Mouse (Mus musculus) liver, postnatal 0 days (tissue): Measurements from ENCODE around the gene Plekhg1. TPM values are rescaled to one million over a fixed set of nuclear protein-coding genes. Genes with fewer than 3 reads are reported as not detected.

Experiments used
- ATAC-seq: fragments of 200-750 bp; cut with Nextera tagmentation; 2 replicates; pipeline ENCODE4 v1.8.0; 2017; ENCODE audit warnings: mild to moderate bottlenecking, moderate library complexity
- DNase-seq: peaks from one replicate; pipeline ENCODE4 v3.0.0-alpha.2; 2016
- H3K27ac ChIP-seq: fragments of 300-500 bp; sonication (generic); 2 replicates; pipeline ENCODE4 v1.5.1; 2014; ENCODE audit warnings: antibody characterized with exemption, moderate library complexity, mild to moderate bottlenecking, low read depth
- H3K27me3 ChIP-seq: fragments of 300-500 bp; sonication (generic); 2 replicates; pipeline ENCODE4 v1.6.1; 2014; ENCODE audit warnings: low read length, control low read depth, mixed read lengths; ENCODE audit not compliant: insufficient read depth
- H3K36me3 ChIP-seq: fragments of 300-500 bp; sonication (generic); replicated peaks from 2 replicates; pipeline ENCODE4 v1.6.1; 2014; ENCODE audit warnings: mild to moderate bottlenecking, control low read depth, low read length, moderate library complexity, mixed read lengths; ENCODE audit not compliant: insufficient read depth
- H3K4me1 ChIP-seq: fragments of 300-500 bp; sonication (generic); 2 replicates; pipeline ENCODE4 v1.6.1; 2014; ENCODE audit warnings: antibody characterized with exemption, mild to moderate bottlenecking, control low read depth; ENCODE audit not compliant: insufficient read depth
- H3K4me2 ChIP-seq: fragments of 300-500 bp; sonication (generic); 2 replicates; pipeline ENCODE4 v1.6.1; 2014; ENCODE audit warnings: low read depth, mild to moderate bottlenecking, low read length, moderate library complexity, mixed read lengths
- H3K4me3 ChIP-seq: fragments of 300-500 bp; sonication (generic); 2 replicates; pipeline ENCODE4 v1.5.1; 2014; ENCODE audit warnings: low read depth, low read length
- H3K9ac ChIP-seq: fragments of 300-500 bp; sonication (generic); replicated peaks from 2 replicates; pipeline ENCODE4 v1.6.1; 2014; ENCODE audit warnings: mild to moderate bottlenecking, moderate library complexity
- H3K9me3 ChIP-seq: fragments of 300-500 bp; sonication (generic); 2 replicates; pipeline ENCODE4 v1.6.1; 2016; ENCODE audit warnings: mild to moderate bottlenecking, control low read depth, low read length, mixed read lengths
- CTCF ChIP-seq: sonication (generic); IDR thresholded peaks from 2 replicates; pipeline ENCODE4 v1.5.1; 2016; ENCODE audit warnings: antibody characterized with exemption, low read depth
- EP300 ChIP-seq: IDR thresholded peaks from 2 replicates; pipeline ENCODE4 v1.6.1; 2016; ENCODE audit warnings: antibody characterized with exemption, low read depth, mild to moderate bottlenecking
- WGBS: fragments of 180-500 bp; shearing (Covaris S2); extraction: QIAGEN DNeasy Blood & Tissue Kit; methylation state at CpG from one replicate; pipeline ENCODE4 v1.1.7; 2014; ENCODE audit not compliant: insufficient replicate concordance; 5-methylcytosine and 5-hydroxymethylcytosine counted together
- polyA plus RNA-seq: library from polyadenylated mRNA; unstranded; fragments of >200 nt; fragmentation: Nextera tagmentation; extraction: Ambion mirVana; gene quantifications from 2 replicates; pipeline ENCODE4 v1.2.1, GENCODE M21; 2015

The Plekhg1 gene
- polyA plus RNA-seq, 1 experiment from 2014 or later: 1.7 TPM

DNA sequence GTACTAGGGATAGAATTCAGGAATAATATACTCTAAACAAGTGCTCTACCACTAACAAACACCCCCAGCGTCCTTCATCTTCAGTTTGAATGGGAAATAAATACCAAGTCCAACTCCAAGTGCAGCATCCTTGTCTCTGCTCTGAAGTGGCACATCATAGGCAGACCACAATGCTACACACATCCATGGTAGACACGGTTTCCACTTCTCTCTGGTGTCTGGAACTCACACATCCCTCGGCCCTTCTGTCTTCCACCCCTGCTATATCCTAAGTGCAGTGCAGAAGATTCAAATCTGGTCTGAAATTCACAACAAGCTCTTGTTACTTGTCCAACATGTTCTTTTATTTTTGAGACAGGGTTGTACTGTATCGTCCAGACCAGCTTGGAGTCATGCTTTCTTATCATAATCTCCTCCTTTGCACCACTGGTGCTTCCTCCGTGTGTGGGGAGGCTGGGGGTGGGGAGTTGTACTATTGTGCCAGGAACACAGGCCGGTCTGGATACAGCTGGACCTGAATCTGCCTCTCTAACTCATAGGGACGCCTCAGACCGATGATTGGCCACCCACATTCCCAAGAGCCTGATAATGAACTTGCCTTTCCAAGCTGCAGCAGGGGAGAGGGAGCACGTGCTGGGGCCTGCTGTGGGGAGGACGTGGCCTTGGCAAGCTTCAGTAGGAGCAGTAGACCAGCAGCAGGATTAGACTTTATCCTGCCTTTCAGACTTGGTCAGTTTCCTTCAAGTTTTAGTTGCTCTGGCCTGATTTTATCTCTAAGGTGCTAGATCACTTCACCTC, 70.5 kb downstream of the Plekhg1 start:
- WGBS: 46% methylated on average over 10 of the region's 10 CpGs
- no peak for DNase-seq
- no peak for TF ChIP-seq CTCF
- TF ChIP-seq EP300: no peak

GRCm38 (mm10) chr10:3818940-3819701, 79.0 kb downstream of the Plekhg1 start:
- no peak overlapping the region for H3K4me2 ChIP-seq
- peaks cover 2% of the 10 kb centered on the region; the same call in 1 of the 2 replicates for H3K4me1 ChIP-seq
- TF ChIP-seq EP300 (no peak), CTCF (no peak)
- H3K9me3 ChIP-seq: no peaks in the 10 kb centered on the region
- H3K4me3 ChIP-seq: no peak overlapping the region
- H3K27ac ChIP-seq: no peak overlapping the region
- WGBS: 53% methylated on average over 5 of the region's 5 CpGs
- no peak overlapping the region for H3K9ac ChIP-seq
- no peaks in the 10 kb centered on the region for H3K27me3 ChIP-seq
- peak; percentile 74 for ATAC-seq
- H3K36me3 ChIP-seq: no peaks in the 10 kb centered on the region
- DNase-seq: peak; percentile 55

More for the DNA sequence above, 70.5 kb downstream of the Plekhg1 start:
- Histone ChIP-seq H3K4me2 (no peak overlapping the region), H3K27me3 (no peaks in the 10 kb centered on the region), H3K9ac (no peak overlapping the region), H3K4me3 (no peak overlapping the region), H3K36me3 (no peaks in the 10 kb centered on the region), H3K27ac (no peak overlapping the region), H3K9me3 (no peaks in the 10 kb centered on the region), H3K4me1 (no peaks in the 10 kb centered on the region)
- ATAC-seq: peak; percentile 12; the same call in 1 of the 2 replicates

DNA sequence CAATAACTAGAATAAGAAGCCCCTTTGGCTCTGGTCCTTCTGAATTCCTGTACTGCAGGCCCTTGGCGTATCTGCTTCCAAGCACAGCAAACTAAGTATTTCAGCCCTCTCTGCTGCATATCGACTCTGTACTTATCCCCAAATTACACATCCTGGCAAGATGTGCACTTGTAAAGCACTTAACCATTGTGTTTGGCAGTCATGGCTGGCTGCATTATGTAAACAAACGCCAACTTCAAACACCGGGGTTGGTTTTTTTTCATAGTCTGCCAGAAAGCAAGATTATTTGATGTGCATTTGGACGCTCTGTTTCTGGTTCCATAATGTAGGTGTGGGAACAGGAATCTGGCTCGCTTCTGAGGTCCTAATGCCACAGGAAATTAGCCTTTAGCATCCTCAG, 83.7 kb downstream of the Plekhg1 start:
- H3K4me2 ChIP-seq: no peak overlapping the region
- WGBS: 67% methylated on average over 6 of the region's 6 CpGs
- 0 out of 2 replicates have a peak, but pooled peaks cover 2% of the 10 kb centered on the region for H3K36me3 ChIP-seq
- no peaks in the 10 kb centered on the region for H3K9me3 ChIP-seq
- no peak for DNase-seq
- no peak overlapping the region for H3K9ac ChIP-seq
- H3K27ac ChIP-seq: no peak overlapping the region
- H3K4me1 ChIP-seq: 0 out of 2 replicates have a peak, but pooled peaks cover 2% of the 10 kb centered on the region
- H3K4me3 ChIP-seq: no peak overlapping the region
- ATAC-seq: no peak
- H3K27me3 ChIP-seq: no peaks in the 10 kb centered on the region
- no peak for TF ChIP-seq EP300
- TF ChIP-seq CTCF: no peak

DNA sequence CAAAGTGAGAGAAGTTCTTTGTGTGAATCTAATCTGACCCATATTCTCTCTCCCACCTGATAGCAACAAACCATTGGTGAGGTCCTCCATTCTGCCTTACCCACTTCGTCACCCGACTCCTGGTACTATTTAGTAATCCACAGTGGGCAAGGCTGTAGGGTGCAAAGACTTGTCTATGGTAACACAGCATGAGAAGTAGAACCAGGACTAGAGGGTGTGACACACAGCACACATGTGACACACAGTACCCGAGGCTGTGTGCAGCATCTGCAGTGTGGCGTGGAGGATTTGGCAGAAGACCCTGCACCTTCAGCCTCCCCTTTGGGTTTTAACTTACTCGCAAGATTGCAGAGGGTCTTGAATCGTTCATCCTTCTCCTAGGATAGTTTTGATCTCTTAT, 85.9 kb downstream of the Plekhg1 start:
- no peak overlapping the region for H3K9ac ChIP-seq
- no peak for TF ChIP-seq CTCF
- no peak for TF ChIP-seq EP300
- no peak for DNase-seq
- H3K27ac ChIP-seq: no peak overlapping the region
- H3K9me3 ChIP-seq: no peaks in the 10 kb centered on the region
- H3K4me3 ChIP-seq: no peak overlapping the region
- H3K4me2 ChIP-seq: no peak overlapping the region
- WGBS: 78% methylated on average over 6 of the region's 6 CpGs
- H3K27me3 ChIP-seq: no peaks in the 10 kb centered on the region
- no peaks in the 10 kb centered on the region for H3K4me1 ChIP-seq
- 0 out of 2 replicates have a peak, but pooled peaks cover 2% of the 10 kb centered on the region for H3K36me3 ChIP-seq
- no peak for ATAC-seq

DNA sequence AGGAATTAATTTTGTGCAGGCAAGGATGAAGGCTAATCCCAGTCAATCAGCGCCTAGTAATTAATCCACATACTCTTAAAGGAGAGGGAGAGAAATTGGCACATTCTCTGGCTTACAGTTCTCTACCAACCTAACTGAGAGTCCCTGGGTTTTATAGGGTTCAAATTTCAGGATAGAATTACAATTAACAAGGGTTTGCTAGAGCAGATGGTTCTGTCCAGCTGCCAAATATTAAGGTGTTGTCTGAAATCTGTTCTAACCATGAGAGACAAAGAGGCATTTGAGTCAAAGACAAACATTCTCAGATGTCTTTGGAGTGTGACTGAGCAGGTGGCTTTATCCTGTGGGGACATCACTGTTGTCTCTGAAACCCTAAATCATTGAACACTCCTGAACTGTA, 87.2 kb downstream of the Plekhg1 start:
- TF ChIP-seq EP300 (no peak), CTCF (no peak)

GRCm38 (mm10) chr10:3829472-3829871, 89.3 kb downstream of the Plekhg1 start:
- H3K4me3 ChIP-seq: no peak overlapping the region
- DNase-seq (no peak), ATAC-seq (no peak)
- 47% methylated on average over 5 of the region's 5 CpGs for WGBS
- no peak overlapping the region for H3K9ac ChIP-seq
- H3K4me1 ChIP-seq: no peaks in the 10 kb centered on the region
- H3K9me3 ChIP-seq: no peaks in the 10 kb centered on the region
- TF ChIP-seq EP300 (no peak), CTCF (no peak)
- 0 out of 2 replicates have a peak, but pooled peaks cover 2% of the 10 kb centered on the region for H3K36me3 ChIP-seq
- no peaks in the 10 kb centered on the region for H3K27me3 ChIP-seq
- no peak overlapping the region for H3K27ac ChIP-seq
- H3K4me2 ChIP-seq: no peak overlapping the region

More for the DNA sequence above, 87.2 kb downstream of the Plekhg1 start:
- H3K27ac ChIP-seq: no peak overlapping the region
- no peak for ATAC-seq
- H3K4me3 ChIP-seq: no peak overlapping the region
- no peaks in the 10 kb centered on the region for H3K27me3 ChIP-seq
- no peaks in the 10 kb centered on the region for H3K4me1 ChIP-seq
- H3K4me2 ChIP-seq: no peak overlapping the region
- no peak for DNase-seq
- H3K9ac ChIP-seq: no peak overlapping the region
- 0 out of 2 replicates have a peak, but pooled peaks cover 2% of the 10 kb centered on the region for H3K36me3 ChIP-seq
- WGBS: 75% methylated on average over 1 of the region's 1 CpGs
- no peaks in the 10 kb centered on the region for H3K9me3 ChIP-seq
